Mouse (Mus musculus): ENCODE measurements around the gene 3110082I17Rik. TPM values are rescaled to one million over a fixed set of nuclear protein-coding genes. Genes with fewer than 3 reads are reported as not detected.
A peak's percentile ranks its signal among the peaks of the same experiment; 100 is the strongest.

Gene 3110082I17Rik
- polyA plus RNA-seq, 1 experiment from 2014 or later, result 17.0 TPM

- 72% methylated on average over 17 of the region's 17 CpGs for WGBS
- peaks cover 38 to 52% of the 10 kb centered on the region in 2 experiments for H3K4me1 ChIP-seq (ENCODE audit: control insufficient read depth in 2 of 2, insufficient read depth in 2 of 2, low read length in 2 of 2)
These were observed 71.3 kb downstream of the 3110082I17Rik start for GRCm38 (mm10) chr5:139388694-139389675.

GRCm38 (mm10) chr5:139388195-139388570, 72.1 kb downstream of the 3110082I17Rik start:
- Histone ChIP-seq H3K4me2 (ENCODE audit: low read length) (no peak overlapping the region), H3K4me1 (ENCODE audit: control insufficient read depth in 2 of 2, insufficient read depth in 2 of 2, low read length in 2 of 2) (peaks cover 41 to 58% of the 10 kb centered on the region in 2 experiments), H3K27ac (replicated peaks in 1 of 2; ENCODE audit: control insufficient read depth in 1 of 2, insufficient read depth in 1 of 2, low read depth in 2 of 2, low read length in 2 of 2) (peak overlapping the region; percentile 29 to 59), H3K9me3 (ENCODE audit: control insufficient read depth, low read length) (no peaks in the 10 kb centered on the region), H3K27me3 (ENCODE audit: control insufficient read depth, insufficient read depth, low read length) (no peaks in the 10 kb centered on the region), H3K36me3 (ENCODE audit: control insufficient read depth, insufficient read depth, low read length) (peaks cover 14% of the 10 kb centered on the region), H3K9ac (ENCODE audit: low read length) (no peak overlapping the region), H3K4me3 (ENCODE audit: control insufficient read depth in 1 of 2, insufficient read depth in 1 of 2, low read depth in 1 of 2, low read length in 2 of 2) (no peak overlapping the region)
- no peak for ATAC-seq (ENCODE audit: insufficient number of reproducible peaks, insufficient read depth, low FRiP score, low read depth)
- WGBS, result 61% methylated on average over 4 of the region's 4 CpGs

More at GRCm38 (mm10) chr5:139388694-139389675, 71.3 kb downstream of the 3110082I17Rik start:
- Histone ChIP-seq H3K4me2 (ENCODE audit: low read length) (0 out of 2 replicates have a peak overlapping the region, but pooled peaks have one; percentile 2), H3K27ac (replicated peaks in 1 of 2; ENCODE audit: control insufficient read depth in 1 of 2, insufficient read depth in 1 of 2, low read depth in 2 of 2, low read length in 2 of 2) (peak overlapping the region; percentile 29 to 59), H3K9me3 (ENCODE audit: control insufficient read depth, low read length) (no peaks in the 10 kb centered on the region), H3K4me3 (ENCODE audit: control insufficient read depth in 1 of 2, insufficient read depth in 1 of 2, low read depth in 1 of 2, low read length in 2 of 2) (no peak overlapping the region), H3K9ac (ENCODE audit: low read length) (peak overlapping the region; percentile 25; the same call in 1 of the 2 replicates), H3K36me3 (ENCODE audit: control insufficient read depth, insufficient read depth, low read length) (peaks cover 22% of the 10 kb centered on the region), H3K27me3 (ENCODE audit: control insufficient read depth, insufficient read depth, low read length) (no peaks in the 10 kb centered on the region)
- ATAC-seq (ENCODE audit: insufficient number of reproducible peaks, insufficient read depth, low FRiP score, low read depth), result no peak

DNA sequence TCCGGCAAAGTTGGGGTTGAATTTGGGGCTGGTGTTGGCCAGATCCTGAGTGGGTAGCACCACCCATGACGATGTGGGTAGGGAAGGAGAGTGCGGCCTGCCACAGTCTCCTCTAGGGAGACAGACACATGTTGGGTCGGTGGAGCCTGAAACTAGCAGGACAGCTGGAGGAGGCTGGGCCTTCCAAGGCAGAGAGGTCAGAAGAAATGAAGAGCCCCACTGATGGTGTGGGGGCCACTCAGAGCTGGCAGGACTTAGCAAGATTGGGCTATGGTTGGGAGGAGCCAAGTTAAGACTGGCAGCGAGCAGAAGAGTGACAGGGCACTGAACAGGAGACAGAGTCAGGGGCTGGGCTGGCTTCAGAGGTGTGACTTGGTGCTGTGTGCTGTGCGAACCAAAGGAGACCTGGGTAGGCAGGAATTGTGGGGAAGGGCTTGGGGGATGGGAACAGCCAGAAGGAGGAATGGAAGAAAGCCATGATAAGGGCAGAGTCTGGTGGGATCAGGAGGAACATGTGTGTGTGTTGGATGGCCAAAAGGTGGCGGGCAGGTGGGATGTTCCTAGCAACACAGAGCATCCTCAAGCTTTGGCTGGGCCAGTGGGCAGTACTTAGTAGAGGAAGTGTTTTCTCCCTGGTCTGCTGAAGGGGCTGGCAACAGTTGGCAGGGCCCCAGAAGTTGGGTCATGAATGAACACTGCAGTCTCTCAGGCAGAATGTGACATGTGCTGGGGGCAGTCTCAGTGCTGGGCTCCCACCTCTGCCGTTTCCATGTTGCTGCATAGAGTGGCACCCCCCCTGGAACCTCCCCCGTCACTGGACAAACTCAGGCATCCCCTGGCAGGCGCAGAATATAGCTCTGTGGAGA, 72.8 kb downstream of the 3110082I17Rik start:
- no peaks in the 10 kb centered on the region for H3K27me3 ChIP-seq (ENCODE audit: control insufficient read depth, insufficient read depth, low read length)
- ATAC-seq (ENCODE audit: insufficient number of reproducible peaks, insufficient read depth, low FRiP score, low read depth), result no peak
- H3K36me3 ChIP-seq (ENCODE audit: control insufficient read depth, insufficient read depth, low read length), result peaks cover 8% of the 10 kb centered on the region
- 71% methylated on average over 10 of the region's 10 CpGs for WGBS
- H3K9ac ChIP-seq (ENCODE audit: low read length), result no peak overlapping the region
- no peaks in the 10 kb centered on the region for H3K9me3 ChIP-seq (ENCODE audit: control insufficient read depth, low read length)
- peak overlapping the region; percentile 29 to 59 for H3K27ac ChIP-seq (replicated peaks in 1 of 2; ENCODE audit: control insufficient read depth in 1 of 2, insufficient read depth in 1 of 2, low read depth in 2 of 2, low read length in 2 of 2)
- H3K4me1 ChIP-seq (ENCODE audit: control insufficient read depth in 2 of 2, insufficient read depth in 2 of 2, low read length in 2 of 2), result peaks cover 44 to 64% of the 10 kb centered on the region in 2 experiments
- H3K4me3 ChIP-seq (ENCODE audit: control insufficient read depth in 1 of 2, insufficient read depth in 1 of 2, low read depth in 1 of 2, low read length in 2 of 2), result no peak overlapping the region
- H3K4me2 ChIP-seq (ENCODE audit: low read length), result no peak overlapping the region

DNA sequence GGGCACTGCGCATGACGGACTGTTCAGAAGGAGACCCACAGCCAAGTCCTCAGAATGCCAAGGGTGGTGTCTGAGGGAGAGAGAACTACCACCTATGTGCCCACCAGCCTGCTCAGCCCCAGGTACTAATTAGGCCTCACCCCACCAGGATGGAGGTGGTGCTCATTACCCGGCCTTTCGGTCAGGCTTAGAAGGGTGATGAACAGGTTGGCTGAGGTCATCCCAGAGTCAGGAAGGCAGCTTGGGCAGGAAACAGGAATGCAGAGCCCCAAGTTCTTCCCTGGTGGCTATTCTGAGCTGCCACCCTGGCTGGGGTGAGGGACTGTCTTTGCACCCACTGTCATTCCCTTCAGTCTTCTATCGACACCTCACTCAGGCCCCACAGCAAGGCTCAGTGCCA, 74.3 kb downstream of the 3110082I17Rik start:
- no peak for ATAC-seq (ENCODE audit: insufficient number of reproducible peaks, insufficient read depth, low FRiP score, low read depth)
- H3K27ac ChIP-seq (replicated peaks in 1 of 2; ENCODE audit: control insufficient read depth in 1 of 2, insufficient read depth in 1 of 2, low read depth in 2 of 2, low read length in 2 of 2), result no peak overlapping the region

GRCm38 (mm10) chr5:139384531-139384930, 75.8 kb downstream of the 3110082I17Rik start:
- H3K4me2 ChIP-seq (ENCODE audit: low read length), result peak overlapping the region; percentile 32; the same call in 1 of the 2 replicates
- no peaks in the 10 kb centered on the region for H3K9me3 ChIP-seq (ENCODE audit: control insufficient read depth, low read length)
- no peak overlapping the region for H3K4me3 ChIP-seq (ENCODE audit: control insufficient read depth in 1 of 2, insufficient read depth in 1 of 2, low read depth in 1 of 2, low read length in 2 of 2)
- H3K27ac ChIP-seq (replicated peaks in 1 of 2; ENCODE audit: control insufficient read depth in 1 of 2, insufficient read depth in 1 of 2, low read depth in 2 of 2, low read length in 2 of 2), result peak overlapping the region; percentile 12 to 58; a peak in 3 of 4 replicates
- H3K4me1 ChIP-seq (ENCODE audit: control insufficient read depth in 2 of 2, insufficient read depth in 2 of 2, low read length in 2 of 2), result peaks cover 56 to 79% of the 10 kb centered on the region in 2 experiments
- no peaks in the 10 kb centered on the region for H3K36me3 ChIP-seq (ENCODE audit: control insufficient read depth, insufficient read depth, low read length)
- no peaks in the 10 kb centered on the region for H3K27me3 ChIP-seq (ENCODE audit: control insufficient read depth, insufficient read depth, low read length)
- H3K9ac ChIP-seq (ENCODE audit: low read length), result 0 out of 2 replicates have a peak overlapping the region, but pooled peaks have one; percentile 31
- whole genome bisulfite sequencing, result 12% methylated on average over 10 of the region's 10 CpGs
- ATAC-seq (ENCODE audit: insufficient number of reproducible peaks, insufficient read depth, low FRiP score, low read depth), result no peak

More for the DNA sequence above, 74.3 kb downstream of the 3110082I17Rik start:
- no peak overlapping the region for H3K9ac ChIP-seq (ENCODE audit: low read length)
- no peak overlapping the region for H3K4me2 ChIP-seq (ENCODE audit: low read length)
- H3K9me3 ChIP-seq (ENCODE audit: control insufficient read depth, low read length), result no peaks in the 10 kb centered on the region
- H3K36me3 ChIP-seq (ENCODE audit: control insufficient read depth, insufficient read depth, low read length), result no peaks in the 10 kb centered on the region
- H3K4me1 ChIP-seq (ENCODE audit: control insufficient read depth in 2 of 2, insufficient read depth in 2 of 2, low read length in 2 of 2), result peaks cover 55 to 79% of the 10 kb centered on the region in 2 experiments
- 89% methylated on average over 5 of the region's 5 CpGs for WGBS
- H3K27me3 ChIP-seq (ENCODE audit: control insufficient read depth, insufficient read depth, low read length), result no peaks in the 10 kb centered on the region
- H3K4me3 ChIP-seq (ENCODE audit: control insufficient read depth in 1 of 2, insufficient read depth in 1 of 2, low read depth in 1 of 2, low read length in 2 of 2), result no peak overlapping the region

DNA sequence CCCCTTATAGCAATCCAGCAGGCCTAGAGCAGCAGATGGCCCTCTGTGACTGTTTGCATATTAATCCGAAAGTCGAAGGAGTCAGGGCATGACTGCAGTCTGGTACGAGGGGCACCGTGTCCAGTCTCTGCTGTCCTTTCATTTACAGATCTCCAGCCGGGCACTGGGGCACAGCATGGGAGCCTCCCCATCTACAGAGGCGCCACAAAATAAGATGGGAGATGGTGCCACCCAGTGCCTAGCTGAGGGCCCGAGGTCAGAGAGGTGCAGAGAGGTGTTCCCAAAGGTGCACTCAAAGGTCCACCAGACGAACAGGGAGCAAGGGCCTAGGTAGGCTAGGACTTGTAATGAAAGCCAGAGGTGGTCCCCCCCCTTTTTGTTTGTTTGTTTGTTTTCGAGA, 77.1 kb downstream of the 3110082I17Rik start:
- Histone ChIP-seq H3K4me1 (ENCODE audit: control insufficient read depth in 2 of 2, insufficient read depth in 2 of 2, low read length in 2 of 2) (peaks cover 59 to 80% of the 10 kb centered on the region in 2 experiments), H3K9ac (ENCODE audit: low read length) (peak overlapping the region; percentile 61)
- no peak for ATAC-seq (ENCODE audit: insufficient number of reproducible peaks, insufficient read depth, low FRiP score, low read depth)

DNA sequence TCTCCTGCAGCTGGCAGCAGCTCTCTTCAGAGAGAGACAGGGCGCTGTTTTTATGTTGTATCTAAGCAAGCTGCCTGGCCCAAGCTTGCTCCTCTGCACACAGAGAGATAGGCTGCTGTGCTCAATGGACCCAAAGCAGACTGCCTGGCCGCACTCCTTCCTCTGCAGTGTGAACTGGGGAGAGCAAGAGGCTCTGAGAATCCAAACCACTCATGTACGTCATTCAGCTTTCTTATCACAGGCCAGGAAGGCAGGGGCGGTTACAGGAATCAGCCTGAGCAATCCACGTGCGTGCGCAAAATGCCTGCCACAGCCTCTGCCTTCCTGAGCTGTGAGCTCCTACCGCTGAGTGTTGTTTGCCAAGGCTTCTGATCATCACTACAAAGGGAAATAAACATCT, 77.6 kb downstream of the 3110082I17Rik start:
- ATAC-seq (ENCODE audit: insufficient number of reproducible peaks, insufficient read depth, low FRiP score, low read depth), result peak; percentile 38
- Histone ChIP-seq H3K4me3 (ENCODE audit: control insufficient read depth in 1 of 2, insufficient read depth in 1 of 2, low read depth in 1 of 2, low read length in 2 of 2) (no peak overlapping the region), H3K27me3 (ENCODE audit: control insufficient read depth, insufficient read depth, low read length) (no peaks in the 10 kb centered on the region), H3K4me2 (ENCODE audit: low read length) (peak overlapping the region; percentile 86), H3K9ac (ENCODE audit: low read length) (peak overlapping the region; percentile 61), H3K9me3 (ENCODE audit: control insufficient read depth, low read length) (no peaks in the 10 kb centered on the region), H3K36me3 (ENCODE audit: control insufficient read depth, insufficient read depth, low read length) (no peaks in the 10 kb centered on the region), H3K27ac (replicated peaks in 1 of 2; ENCODE audit: control insufficient read depth in 1 of 2, insufficient read depth in 1 of 2, low read depth in 2 of 2, low read length in 2 of 2) (peak overlapping the region; percentile 92 to 93), H3K4me1 (ENCODE audit: control insufficient read depth in 2 of 2, insufficient read depth in 2 of 2, low read length in 2 of 2) (peaks cover 59 to 80% of the 10 kb centered on the region in 2 experiments)
- WGBS, result 4% methylated on average over 8 of the region's 8 CpGs

More for the DNA sequence above, 77.1 kb downstream of the 3110082I17Rik start:
- peak overlapping the region; percentile 92 to 93 for H3K27ac ChIP-seq (replicated peaks in 1 of 2; ENCODE audit: control insufficient read depth in 1 of 2, insufficient read depth in 1 of 2, low read depth in 2 of 2, low read length in 2 of 2)
- peak overlapping the region; percentile 86 for H3K4me2 ChIP-seq (ENCODE audit: low read length)
- H3K9me3 ChIP-seq (ENCODE audit: control insufficient read depth, low read length), result no peaks in the 10 kb centered on the region
- no peak overlapping the region for H3K4me3 ChIP-seq (ENCODE audit: control insufficient read depth in 1 of 2, insufficient read depth in 1 of 2, low read depth in 1 of 2, low read length in 2 of 2)
- WGBS, result 68% methylated on average over 9 of the region's 9 CpGs
- H3K27me3 ChIP-seq (ENCODE audit: control insufficient read depth, insufficient read depth, low read length), result no peaks in the 10 kb centered on the region
- H3K36me3 ChIP-seq (ENCODE audit: control insufficient read depth, insufficient read depth, low read length), result no peaks in the 10 kb centered on the region
